Mouse (Mus musculus): Measurements from ENCODE around the gene Dgkg. TPM values are rescaled to one million over a fixed set of nuclear protein-coding genes. Genes with fewer than 3 reads are reported as not detected.
A peak's percentile ranks its signal among the peaks of the same experiment; 100 is the strongest.

The Dgkg gene
- polyA plus RNA-seq, 1 experiment from 2014 or later, result 1.2 TPM

DNA sequence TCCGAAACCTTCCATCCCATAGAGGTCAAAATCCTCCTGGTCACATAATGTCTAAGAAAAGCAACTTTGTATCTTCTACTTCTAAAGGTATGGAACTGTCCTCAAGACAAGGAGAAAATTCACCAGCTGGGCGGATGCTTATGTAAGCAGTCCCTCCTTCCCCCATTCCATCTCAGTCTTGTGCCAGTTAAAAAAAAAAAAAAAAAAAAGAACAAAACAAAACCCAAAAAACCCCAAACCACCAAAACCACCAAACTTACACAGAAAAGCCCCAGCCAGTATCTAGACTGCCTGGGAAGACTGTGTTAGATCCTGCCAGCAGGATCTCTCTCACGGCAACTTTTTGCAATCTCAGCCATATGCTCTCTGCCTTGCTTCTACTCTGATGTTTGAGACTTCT is 123.9 kb downstream of the Dgkg start:
- no peak overlapping the region for H3K4me3 ChIP-seq (ENCODE audit: low read depth, low read length)
- no peak overlapping the region for H3K4me2 ChIP-seq (replicated peaks; ENCODE audit: low read depth, low read length)
- no peaks in the 10 kb centered on the region for H3K36me3 ChIP-seq (ENCODE audit: insufficient read depth, low read length)
- H3K9ac ChIP-seq (replicated peaks; ENCODE audit: low read depth), result no peak overlapping the region
- TF ChIP-seq EP300 (IDR thresholded peaks at IDR 0.05) (no peak), CTCF (IDR thresholded peaks at IDR 0.05) (no peak)
- DNase-seq (ENCODE audit: low spot score), result no peak
- H3K27me3 ChIP-seq (replicated peaks; ENCODE audit: insufficient read depth, low read length), result no peaks in the 10 kb centered on the region
- no peaks in the 10 kb centered on the region for H3K9me3 ChIP-seq (ENCODE audit: low read length)
- no peak for ATAC-seq
- 80% methylated on average over 3 of the region's 3 CpGs for WGBS
- no peaks in the 10 kb centered on the region; the same call in 1 of the 2 replicates for H3K4me1 ChIP-seq (ENCODE audit: insufficient read depth, low read depth, low read length)
- H3K27ac ChIP-seq (ENCODE audit: low read length), result no peak overlapping the region

DNA sequence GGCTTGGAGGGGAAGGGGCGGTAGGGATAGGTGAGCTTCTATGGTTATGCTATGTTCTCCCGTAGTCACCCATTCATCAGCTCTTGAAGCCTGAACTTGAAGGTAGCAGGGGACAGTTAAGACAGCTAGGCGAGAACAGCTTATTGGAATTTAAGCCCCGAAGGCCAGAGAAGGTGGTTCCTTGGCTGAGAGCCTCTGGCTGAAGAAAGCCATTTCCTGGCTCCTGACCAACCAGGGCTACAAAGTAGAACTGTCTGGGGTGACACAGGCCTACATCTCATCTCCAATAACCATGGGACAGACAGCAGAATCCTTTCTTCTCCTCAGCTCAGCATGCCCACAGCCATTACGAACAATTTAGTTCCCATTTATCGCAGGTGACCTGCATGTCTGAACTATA is 125.2 kb downstream of the Dgkg start:
- no peaks in the 10 kb centered on the region for H3K27me3 ChIP-seq (replicated peaks; ENCODE audit: insufficient read depth, low read length)
- 59% methylated on average over 6 of the region's 6 CpGs for WGBS
- H3K9ac ChIP-seq (replicated peaks; ENCODE audit: low read depth), result no peak overlapping the region
- ATAC-seq (no peak), DNase-seq (ENCODE audit: low spot score) (no peak)
- no peak overlapping the region for H3K27ac ChIP-seq (ENCODE audit: low read length)
- no peaks in the 10 kb centered on the region for H3K9me3 ChIP-seq (ENCODE audit: low read length)
- H3K4me1 ChIP-seq (ENCODE audit: insufficient read depth, low read depth, low read length), result no peaks in the 10 kb centered on the region; the same call in 1 of the 2 replicates
- H3K36me3 ChIP-seq (ENCODE audit: insufficient read depth, low read length), result no peaks in the 10 kb centered on the region
- no peak overlapping the region for H3K4me3 ChIP-seq (ENCODE audit: low read depth, low read length)
- no peak overlapping the region for H3K4me2 ChIP-seq (replicated peaks; ENCODE audit: low read depth, low read length)
- no peak for TF ChIP-seq EP300 (IDR thresholded peaks at IDR 0.05)
- no peak for TF ChIP-seq CTCF (IDR thresholded peaks at IDR 0.05)

DNA sequence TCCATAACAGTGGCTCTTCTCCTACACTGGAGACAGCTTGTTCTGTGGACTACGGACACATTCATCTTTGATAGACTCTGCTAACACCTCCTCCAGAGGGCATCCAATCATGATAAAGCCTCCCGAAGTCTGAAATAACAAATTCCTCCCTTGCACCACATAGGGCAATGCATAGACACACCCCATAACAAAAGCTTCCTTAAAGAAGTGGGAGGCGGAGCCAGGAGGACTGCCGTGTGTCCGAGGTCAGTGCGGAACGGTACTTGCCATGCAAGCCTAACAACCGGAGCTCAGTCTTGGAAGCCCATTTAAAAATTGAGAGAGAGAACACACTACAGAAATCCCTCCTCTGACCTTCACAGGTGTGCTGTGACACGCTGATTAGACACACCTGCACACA is 126.0 kb downstream of the Dgkg start:
- DNase-seq (ENCODE audit: low spot score) (peak; percentile 74), ATAC-seq (peak; percentile 67)
- Histone ChIP-seq H3K27me3 (replicated peaks; ENCODE audit: insufficient read depth, low read length) (no peaks in the 10 kb centered on the region), H3K36me3 (ENCODE audit: insufficient read depth, low read length) (no peaks in the 10 kb centered on the region), H3K9me3 (ENCODE audit: low read length) (no peaks in the 10 kb centered on the region), H3K27ac (ENCODE audit: low read length) (no peak overlapping the region), H3K9ac (replicated peaks; ENCODE audit: low read depth) (no peak overlapping the region), H3K4me2 (replicated peaks; ENCODE audit: low read depth, low read length) (no peak overlapping the region), H3K4me1 (ENCODE audit: insufficient read depth, low read depth, low read length) (no peaks in the 10 kb centered on the region), H3K4me3 (ENCODE audit: low read depth, low read length) (no peak overlapping the region)
- WGBS, result 51% methylated on average over 9 of the region's 9 CpGs
- TF ChIP-seq CTCF (IDR thresholded peaks at IDR 0.05), result no peak
- TF ChIP-seq EP300 (IDR thresholded peaks at IDR 0.05), result no peak

DNA sequence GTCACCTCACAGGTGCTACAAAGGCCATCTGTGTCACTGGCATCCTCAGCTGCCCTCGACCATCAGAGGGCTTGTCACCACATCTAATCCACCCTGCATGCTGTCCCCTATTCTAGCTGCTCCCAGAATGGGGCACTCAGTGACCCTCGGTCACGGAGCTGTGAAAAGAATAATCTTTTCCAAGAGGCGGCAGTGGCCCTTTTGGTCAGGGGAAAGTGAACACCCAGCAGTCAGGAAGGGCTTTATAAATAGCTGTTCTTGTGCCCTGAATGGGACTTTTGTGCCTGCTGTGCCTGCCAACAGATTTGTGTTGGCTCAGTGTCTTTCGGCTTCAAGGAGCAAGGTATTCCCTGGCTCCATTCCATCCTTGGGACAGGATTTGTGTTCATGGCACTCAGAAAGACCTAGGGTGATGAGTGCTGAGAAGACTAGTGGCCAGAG is 129.5 kb downstream of the Dgkg start:
- DNase-seq (ENCODE audit: low spot score), result no peak
- H3K27me3 ChIP-seq (replicated peaks; ENCODE audit: insufficient read depth, low read length), result no peaks in the 10 kb centered on the region
- H3K27ac ChIP-seq (ENCODE audit: low read length), result no peak overlapping the region
- no peaks in the 10 kb centered on the region for H3K36me3 ChIP-seq (ENCODE audit: insufficient read depth, low read length)
- no peak overlapping the region for H3K4me3 ChIP-seq (ENCODE audit: low read depth, low read length)
- no peaks in the 10 kb centered on the region for H3K9me3 ChIP-seq (ENCODE audit: low read length)
- H3K4me2 ChIP-seq (replicated peaks; ENCODE audit: low read depth, low read length), result no peak overlapping the region
- no peak overlapping the region for H3K9ac ChIP-seq (replicated peaks; ENCODE audit: low read depth)
- no peaks in the 10 kb centered on the region for H3K4me1 ChIP-seq (ENCODE audit: insufficient read depth, low read depth, low read length)
- ATAC-seq, result no peak
- WGBS, result 45% methylated on average over 5 of the region's 5 CpGs
- TF ChIP-seq EP300 (IDR thresholded peaks at IDR 0.05), result no peak
- no peak for TF ChIP-seq CTCF (IDR thresholded peaks at IDR 0.05)

DNA sequence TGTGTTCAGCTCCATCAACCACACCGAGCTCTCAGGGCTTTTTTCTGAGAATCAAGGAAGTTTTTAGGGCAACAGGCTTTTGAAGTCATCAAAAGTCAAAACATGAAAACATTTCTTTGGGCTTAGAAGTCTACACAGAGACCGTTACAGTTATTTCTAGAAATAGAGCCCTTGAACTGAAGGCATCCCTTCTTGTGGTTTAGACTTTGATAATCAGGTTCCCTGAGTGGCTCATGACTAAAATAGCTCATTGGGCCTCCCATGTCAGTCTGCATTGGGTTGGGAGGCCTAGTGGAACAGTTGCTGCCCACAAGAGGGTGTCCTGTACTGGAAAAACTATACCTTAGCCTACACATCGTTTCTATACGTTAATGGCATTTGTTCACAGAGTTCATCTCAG is 130.6 kb downstream of the Dgkg start:
- Histone ChIP-seq H3K36me3 (ENCODE audit: insufficient read depth, low read length) (no peaks in the 10 kb centered on the region), H3K27ac (ENCODE audit: low read length) (no peak overlapping the region), H3K4me1 (ENCODE audit: insufficient read depth, low read depth, low read length) (no peaks in the 10 kb centered on the region), H3K9me3 (ENCODE audit: low read length) (no peaks in the 10 kb centered on the region), H3K27me3 (replicated peaks; ENCODE audit: insufficient read depth, low read length) (no peaks in the 10 kb centered on the region), H3K9ac (replicated peaks; ENCODE audit: low read depth) (no peak overlapping the region), H3K4me2 (replicated peaks; ENCODE audit: low read depth, low read length) (no peak overlapping the region), H3K4me3 (ENCODE audit: low read depth, low read length) (no peak overlapping the region)
- WGBS, result 74% methylated on average over 4 of the region's 4 CpGs
- ATAC-seq (no peak), DNase-seq (ENCODE audit: low spot score) (no peak)
- TF ChIP-seq CTCF (IDR thresholded peaks at IDR 0.05) (no peak), EP300 (IDR thresholded peaks at IDR 0.05) (no peak)

DNA sequence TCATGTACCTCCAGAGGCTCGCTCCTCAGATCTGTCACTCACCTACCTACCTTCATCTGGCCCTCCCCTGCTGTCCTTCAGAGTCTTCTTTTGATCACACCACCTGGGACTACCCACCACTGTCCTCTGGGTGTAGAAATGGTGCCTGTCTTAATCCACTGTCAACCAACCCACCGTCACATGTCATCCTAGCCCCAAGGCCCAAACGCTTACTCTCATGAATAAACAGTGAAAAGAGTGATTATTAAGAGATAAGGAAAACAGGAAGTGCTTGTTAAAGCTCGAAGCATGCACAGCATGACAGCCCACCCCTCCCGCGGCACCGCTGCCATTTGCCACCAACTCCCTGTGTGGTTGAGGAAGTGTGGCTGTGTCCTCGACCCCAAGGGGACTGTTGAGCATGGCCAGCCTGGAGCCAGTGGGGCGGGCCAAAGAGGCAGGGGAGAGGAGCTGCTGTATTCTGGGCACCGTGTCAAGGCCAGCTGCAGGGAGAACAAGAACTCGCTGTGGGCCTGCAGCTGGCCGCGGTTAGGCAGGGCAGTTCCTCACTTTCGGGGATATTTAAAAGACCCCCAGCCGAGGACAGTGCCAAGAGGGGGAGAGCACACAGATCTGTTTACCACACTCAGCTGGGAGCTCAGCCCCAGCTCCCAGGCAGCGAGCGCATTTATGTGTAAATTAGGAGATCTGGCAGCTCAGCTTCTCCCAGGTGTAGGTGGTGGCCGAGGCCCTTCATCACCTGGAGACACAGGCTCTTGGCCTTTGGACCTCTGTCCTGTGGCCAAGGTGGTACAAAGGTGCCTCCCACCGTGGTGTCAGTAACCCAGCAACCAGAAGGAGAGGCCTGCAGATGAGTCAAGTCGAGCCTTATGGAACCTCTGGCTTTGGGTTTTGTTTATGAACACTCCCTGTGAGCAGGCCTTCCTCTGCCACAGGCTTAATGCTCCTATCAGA is 139.3 kb downstream of the Dgkg start:
- H3K27ac ChIP-seq (ENCODE audit: low read length), result peak overlapping the region; percentile 44; the same call in 1 of the 2 replicates

More for the DNA sequence above, 139.3 kb downstream of the Dgkg start:
- Histone ChIP-seq H3K4me2 (replicated peaks; ENCODE audit: low read depth, low read length) (no peak overlapping the region; the same call in 1 of the 2 replicates), H3K4me1 (ENCODE audit: insufficient read depth, low read depth, low read length) (0 out of 2 replicates have a peak, but pooled peaks cover 9% of the 10 kb centered on the region), H3K36me3 (ENCODE audit: insufficient read depth, low read length) (no peaks in the 10 kb centered on the region), H3K9me3 (ENCODE audit: low read length) (no peaks in the 10 kb centered on the region), H3K27me3 (replicated peaks; ENCODE audit: insufficient read depth, low read length) (no peaks in the 10 kb centered on the region), H3K4me3 (ENCODE audit: low read depth, low read length) (no peak overlapping the region), H3K9ac (replicated peaks; ENCODE audit: low read depth) (no peak overlapping the region)
- TF ChIP-seq EP300 (IDR thresholded peaks at IDR 0.05), result no peak
- no peak for TF ChIP-seq CTCF (IDR thresholded peaks at IDR 0.05)
- DNase-seq (ENCODE audit: low spot score) (peak; percentile 87), ATAC-seq (peak; percentile 90)
- 10% methylated on average over 20 of the region's 20 CpGs for whole genome bisulfite sequencing
